Mouse (Mus musculus): ENCODE data around the gene Tcaim. TPM values are rescaled to one million over a fixed set of nuclear protein-coding genes. Genes with fewer than 3 reads are reported as not detected.

The Tcaim gene
- total and polyA plus RNA-seq, 2 experiments from 2014 or later = 4.0 to 9.8 TPM

GRCm38 (mm10) chr9:122836790-122837189, 31.5 kb downstream of the Tcaim start:
- Histone ChIP-seq H3K9ac (replicated peaks; ENCODE audit: low read depth, low read length) (no peak overlapping the region), H3K36me3 (replicated peaks; ENCODE audit: control insufficient read depth, insufficient read depth, low read length) (0 out of 2 replicates have a peak, but pooled peaks cover 13% of the 10 kb centered on the region), H3K27me3 (ENCODE audit: control insufficient read depth, insufficient read depth, low read length) (no peaks in the 10 kb centered on the region), H3K27ac (ENCODE audit: low read depth) (peak overlapping the region; percentile 51), H3K9me3 (replicated peaks; ENCODE audit: control insufficient read depth, low read length) (no peaks in the 10 kb centered on the region), H3K4me1 (ENCODE audit: control insufficient read depth, insufficient read depth) (peaks cover 9% of the 10 kb centered on the region; the same call in 1 of the 2 replicates), H3K4me2 (ENCODE audit: low read depth, low read length) (no peak overlapping the region), H3K4me3 (ENCODE audit: low read depth, low read length) (no peak overlapping the region)
- peak; percentile 61 for DNase-seq (ENCODE audit: low spot score)
- no peak for TF ChIP-seq CTCF (IDR thresholded peaks at IDR 0.05; ENCODE audit: low read depth)
- TF ChIP-seq EP300 (IDR thresholded peaks at IDR 0.05; ENCODE audit: low read depth) = no peak
- ATAC-seq (ENCODE audit: insufficient read depth, low read depth) = peak; percentile 74
- WGBS = 21% methylated on average over 6 of the region's 6 CpGs

GRCm38 (mm10) chr9:122837216-122837615, 31.9 kb downstream of the Tcaim start:
- H3K27ac ChIP-seq (ENCODE audit: low read depth) = peak overlapping the region; percentile 51

GRCm38 (mm10) chr9:122837680-122838079, 32.3 kb downstream of the Tcaim start:
- 0 out of 2 replicates have a peak overlapping the region, but pooled peaks have one; percentile 32 for H3K9ac ChIP-seq (replicated peaks; ENCODE audit: low read depth, low read length)
- DNase-seq (ENCODE audit: low spot score) (peak; percentile 63), ATAC-seq (ENCODE audit: insufficient read depth, low read depth) (peak; percentile 85)
- H3K4me3 ChIP-seq (ENCODE audit: low read depth, low read length) = no peak overlapping the region
- no peaks in the 10 kb centered on the region for H3K27me3 ChIP-seq (ENCODE audit: control insufficient read depth, insufficient read depth, low read length)
- H3K4me2 ChIP-seq (ENCODE audit: low read depth, low read length) = peak overlapping the region; percentile 41
- no peaks in the 10 kb centered on the region for H3K9me3 ChIP-seq (replicated peaks; ENCODE audit: control insufficient read depth, low read length)
- WGBS = 23% methylated on average over 16 of the region's 16 CpGs
- TF ChIP-seq EP300 (IDR thresholded peaks at IDR 0.05; ENCODE audit: low read depth) (no peak), CTCF (IDR thresholded peaks at IDR 0.05; ENCODE audit: low read depth) (peak; percentile 64)
- peak overlapping the region; percentile 51 for H3K27ac ChIP-seq (ENCODE audit: low read depth)
- H3K36me3 ChIP-seq (replicated peaks; ENCODE audit: control insufficient read depth, insufficient read depth, low read length) = 0 out of 2 replicates have a peak, but pooled peaks cover 13% of the 10 kb centered on the region
- H3K4me1 ChIP-seq (ENCODE audit: control insufficient read depth, insufficient read depth) = peaks cover 9% of the 10 kb centered on the region; the same call in 1 of the 2 replicates

More at GRCm38 (mm10) chr9:122837216-122837615, 31.9 kb downstream of the Tcaim start:
- TF ChIP-seq EP300 (IDR thresholded peaks at IDR 0.05; ENCODE audit: low read depth) = no peak
- TF ChIP-seq CTCF (IDR thresholded peaks at IDR 0.05; ENCODE audit: low read depth) = no peak
- DNase-seq (ENCODE audit: low spot score) = no peak
- WGBS = 79% methylated on average over 4 of the region's 4 CpGs
- no peak overlapping the region for H3K4me3 ChIP-seq (ENCODE audit: low read depth, low read length)
- 0 out of 2 replicates have a peak, but pooled peaks cover 13% of the 10 kb centered on the region for H3K36me3 ChIP-seq (replicated peaks; ENCODE audit: control insufficient read depth, insufficient read depth, low read length)
- H3K27me3 ChIP-seq (ENCODE audit: control insufficient read depth, insufficient read depth, low read length) = no peaks in the 10 kb centered on the region
- no peaks in the 10 kb centered on the region for H3K9me3 ChIP-seq (replicated peaks; ENCODE audit: control insufficient read depth, low read length)
- H3K4me1 ChIP-seq (ENCODE audit: control insufficient read depth, insufficient read depth) = peaks cover 9% of the 10 kb centered on the region; the same call in 1 of the 2 replicates
- H3K4me2 ChIP-seq (ENCODE audit: low read depth, low read length) = no peak overlapping the region; the same call in 1 of the 2 replicates
- ATAC-seq (ENCODE audit: insufficient read depth, low read depth) = peak; percentile 4; the same call in 1 of the 2 replicates
- H3K9ac ChIP-seq (replicated peaks; ENCODE audit: low read depth, low read length) = no peak overlapping the region

DNA sequence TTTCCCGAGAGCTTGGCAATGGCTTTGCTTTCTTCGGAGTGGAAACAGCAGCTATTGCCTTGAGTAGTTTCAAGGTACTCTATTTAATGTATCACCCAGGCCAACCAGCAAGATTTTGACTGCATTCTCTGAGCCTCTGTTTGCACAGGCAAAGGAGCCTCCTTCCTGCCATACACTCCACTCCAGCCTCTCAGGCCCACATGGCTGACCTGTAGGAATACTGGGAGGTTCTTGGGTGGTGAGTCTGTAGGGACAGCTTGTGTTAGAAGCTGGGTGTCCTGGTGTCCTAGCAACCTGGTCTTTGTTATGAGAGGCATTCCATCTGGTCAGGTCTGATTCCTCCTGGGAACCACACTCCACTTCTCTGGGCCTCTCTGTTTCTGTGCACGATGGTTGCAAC, 38.4 kb downstream of the Tcaim start, which contains the start of gene Gm35549:
Gm35549 (minus strand) TSS at position 276 of the 400 bp plus-strand sequence.
- Histone ChIP-seq H3K4me2 (ENCODE audit: low read depth, low read length) (no peak within 1 kb of the TSS), H3K4me3 (ENCODE audit: low read depth, low read length) (no peak within 1 kb of the TSS), H3K27me3 (ENCODE audit: control insufficient read depth, insufficient read depth, low read length) (no peaks in the 10 kb centered on the region), H3K9me3 (replicated peaks; ENCODE audit: control insufficient read depth, low read length) (no peaks in the 10 kb centered on the region; the same call in 1 of the 2 replicates), H3K36me3 (replicated peaks; ENCODE audit: control insufficient read depth, insufficient read depth, low read length) (no peaks in the 10 kb centered on the region), H3K9ac (replicated peaks; ENCODE audit: low read depth, low read length) (no peak within 1 kb of the TSS), H3K27ac (ENCODE audit: low read depth) (no peak within 1 kb of the TSS), H3K4me1 (ENCODE audit: control insufficient read depth, insufficient read depth) (0 out of 2 replicates have a peak, but pooled peaks cover 9% of the 10 kb centered on the region)
- no peak for DNase-seq (ENCODE audit: low spot score)
- no peak for TF ChIP-seq CTCF (IDR thresholded peaks at IDR 0.05; ENCODE audit: low read depth)
- no peak for TF ChIP-seq EP300 (IDR thresholded peaks at IDR 0.05; ENCODE audit: low read depth)
- no peak for ATAC-seq (ENCODE audit: insufficient read depth, low read depth)
- WGBS = 73% methylated on average over 3 of the region's 3 CpGs

- H3K9ac ChIP-seq (replicated peaks; ENCODE audit: low read depth, low read length) = no peak overlapping the region
- H3K27me3 ChIP-seq (ENCODE audit: control insufficient read depth, insufficient read depth, low read length) = no peaks in the 10 kb centered on the region
- TF ChIP-seq CTCF (IDR thresholded peaks at IDR 0.05; ENCODE audit: low read depth) (no peak), EP300 (IDR thresholded peaks at IDR 0.05; ENCODE audit: low read depth) (no peak)
- ATAC-seq (ENCODE audit: insufficient read depth, low read depth) (no peak), DNase-seq (ENCODE audit: low spot score) (no peak)
- H3K4me2 ChIP-seq (ENCODE audit: low read depth, low read length) = no peak overlapping the region
- WGBS = 79% methylated on average over 3 of the region's 3 CpGs
- H3K4me3 ChIP-seq (ENCODE audit: low read depth, low read length) = no peak overlapping the region
- 0 out of 2 replicates have a peak, but pooled peaks cover 9% of the 10 kb centered on the region for H3K4me1 ChIP-seq (ENCODE audit: control insufficient read depth, insufficient read depth)
- peaks cover 7% of the 10 kb centered on the region; the same call in 1 of the 2 replicates for H3K9me3 ChIP-seq (replicated peaks; ENCODE audit: control insufficient read depth, low read length)
- H3K36me3 ChIP-seq (replicated peaks; ENCODE audit: control insufficient read depth, insufficient read depth, low read length) = peaks cover 17% of the 10 kb centered on the region
- no peak overlapping the region for H3K27ac ChIP-seq (ENCODE audit: low read depth)
Observed at GRCm38 (mm10) chr9:122845621-122846020, 40.3 kb downstream of the Tcaim start.

Measured in heart, postnatal 0 days (tissue).